Mouse (Mus musculus) bone marrow macrophage, adult 2 months (primary cell): ENCODE measurements around the gene Retnlg.

ENCODE experiments used
- CTCF ChIP-seq: IDR thresholded peaks from 2 replicates; pipeline ENCODE4 v1.5.1; 2012; ENCODE audit warnings: low read depth, mild to moderate bottlenecking, low read length, moderate library complexity
- POLR2A ChIP-seq: IDR thresholded peaks from 2 replicates; pipeline ENCODE4 v1.6.1; 2012; ENCODE audit warnings: mild to moderate bottlenecking, low read depth, low read length, borderline replicate concordance

DNA sequence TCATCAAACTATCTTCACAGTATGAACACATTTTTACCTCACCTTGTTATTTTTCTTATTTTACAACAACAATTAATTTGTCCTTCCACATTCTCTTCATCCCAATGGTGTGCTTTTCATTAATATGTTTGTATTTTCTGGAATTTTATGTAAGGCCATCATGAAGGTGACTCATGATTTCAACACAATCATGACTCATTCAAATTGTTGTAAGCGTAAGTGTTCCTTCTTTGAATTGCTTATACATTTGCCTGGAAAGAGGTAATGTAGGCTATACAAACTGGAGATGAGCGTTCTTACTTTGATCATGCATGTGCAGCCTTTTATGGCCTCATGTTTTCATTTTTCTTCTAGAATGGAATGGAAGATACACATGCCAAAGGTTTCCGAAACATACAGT is 40.8 kb downstream of the Retnlg start:
- TF ChIP-seq CTCF (no peak), POLR2A (no peak)
